7 mouse cellular contexts compared by ENCODE assay signal in the genomic region with DNA sequence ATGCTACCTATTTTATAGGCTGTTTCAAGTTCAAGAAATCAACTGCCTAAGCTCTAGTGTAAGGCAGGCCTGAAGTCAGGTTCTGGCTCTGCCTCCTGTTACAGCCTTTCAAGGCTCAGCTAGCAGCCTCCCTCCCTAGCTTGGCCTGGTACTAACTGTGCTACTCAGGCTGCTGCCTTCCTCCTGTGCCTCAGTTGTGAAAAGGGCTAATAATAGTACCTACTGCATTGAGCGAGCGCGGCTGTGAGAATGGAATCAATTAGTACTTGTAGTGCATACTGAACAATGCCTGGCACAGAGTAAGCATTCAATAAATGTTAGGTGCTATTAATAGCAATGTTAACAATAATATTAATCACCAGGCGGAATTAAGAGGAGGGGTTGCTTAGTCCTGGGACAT. TPM values are rescaled to one million over a fixed set of nuclear protein-coding genes. Genes with fewer than 3 reads are reported as not detected.
DNase-seq lines count a peak whose midpoint lies in the region; ATAC-seq and TF ChIP-seq lines count a peak whose summit lies in the region.

No protein-coding gene starts in this region.

- H3K9me3 ChIP-seq in lung, embryonic 14.5 days (ENCODE audit: low read depth, low read length) = no peaks in the 10 kb centered on the region
- no peaks in the 10 kb centered on the region for H3K9me3 ChIP-seq in forebrain, embryonic 12.5 days
- H3K9me3 ChIP-seq in hindbrain, embryonic 12.5 days (replicated peaks) = no peaks in the 10 kb centered on the region
- H3K9me3 ChIP-seq in midbrain, embryonic 11.5 days (ENCODE audit: control insufficient read depth, low read length) = no peaks in the 10 kb centered on the region

- peak overlapping the region; percentile 24; the same call in 1 of the 2 replicates for H3K4me2 ChIP-seq in lung, embryonic 14.5 days
- H3K4me2 ChIP-seq in forebrain, embryonic 12.5 days = no peak overlapping the region
- no peak overlapping the region for H3K4me2 ChIP-seq in hindbrain, embryonic 12.5 days (replicated peaks)
- H3K4me2 ChIP-seq in midbrain, embryonic 11.5 days = no peak overlapping the region

- WGBS in lung, embryonic 14.5 days = 55% methylated on average over 4 of the region's 4 CpGs
- WGBS in forebrain, embryonic 12.5 days = 51% methylated on average over 4 of the region's 4 CpGs
- whole genome bisulfite sequencing in hindbrain, embryonic 12.5 days = 52% methylated on average over 4 of the region's 4 CpGs
- WGBS in midbrain, embryonic 11.5 days = 67% methylated on average over 4 of the region's 4 CpGs

- no peaks in the 10 kb centered on the region for H3K27me3 ChIP-seq in lung, embryonic 14.5 days (ENCODE audit: insufficient read depth, low read length)
- no peaks in the 10 kb centered on the region for H3K27me3 ChIP-seq in forebrain, embryonic 12.5 days
- no peaks in the 10 kb centered on the region for H3K27me3 ChIP-seq in hindbrain, embryonic 12.5 days
- no peaks in the 10 kb centered on the region for H3K27me3 ChIP-seq in midbrain, embryonic 11.5 days (ENCODE audit: control insufficient read depth, insufficient read depth, low read length)

- no peak overlapping the region for H3K4me3 ChIP-seq in lung, embryonic 14.5 days (ENCODE audit: low read depth, low read length)
- H3K4me3 ChIP-seq in forebrain, embryonic 12.5 days (replicated peaks) = no peak overlapping the region
- H3K4me3 ChIP-seq in hindbrain, embryonic 12.5 days = no peak overlapping the region
- no peak overlapping the region for H3K4me3 ChIP-seq in midbrain, embryonic 11.5 days (ENCODE audit: low read depth, low read length)

- peaks cover 42% of the 10 kb centered on the region for H3K4me1 ChIP-seq in lung, embryonic 14.5 days (ENCODE audit: insufficient read depth)
- H3K4me1 ChIP-seq in forebrain, embryonic 12.5 days = peaks cover 60% of the 10 kb centered on the region
- H3K4me1 ChIP-seq in hindbrain, embryonic 12.5 days = peaks cover 58% of the 10 kb centered on the region
- peaks cover 17% of the 10 kb centered on the region for H3K4me1 ChIP-seq in midbrain, embryonic 11.5 days (ENCODE audit: control insufficient read depth, insufficient read depth, low read length)

- no peak for ATAC-seq in lung, embryonic 14.5 days (ENCODE audit: insufficient read depth)
- ATAC-seq in forebrain, embryonic 12.5 days (ENCODE audit: low FRiP score) = no peak
- 0 out of 2 replicates have a peak, but pooled peaks have one; percentile 7 for ATAC-seq in hindbrain, embryonic 12.5 days (ENCODE audit: low FRiP score)
- ATAC-seq in midbrain, embryonic 11.5 days (ENCODE audit: low FRiP score) = 0 out of 2 replicates have a peak, but pooled peaks have one; percentile 16
- no peak for ATAC-seq in erythroid progenitor cell, adult 5-6 weeks (replicated peaks; ENCODE audit: low FRiP score, poor library complexity, severe bottlenecking)

- H3K9ac ChIP-seq in lung, embryonic 14.5 days = no peak overlapping the region
- H3K9ac ChIP-seq in forebrain, embryonic 12.5 days = no peak overlapping the region
- H3K9ac ChIP-seq in hindbrain, embryonic 12.5 days = no peak overlapping the region
- no peak overlapping the region for H3K9ac ChIP-seq in midbrain, embryonic 11.5 days (ENCODE audit: low read length)

- DNase-seq in lung, embryonic 14.5 days = no peak
- DNase-seq in lung, postnatal 36 days = no peak
- no peak for DNase-seq in midbrain, embryonic 11.5 days (ENCODE audit: low spot score, missing footprints)
- DNase-seq in retina, embryonic 14.5 days (ENCODE audit: low spot score) = no peak

- peak overlapping the region; percentile 85 for H3K27ac ChIP-seq in lung, embryonic 14.5 days (ENCODE audit: low read depth)
- peak overlapping the region; percentile 54; the same call in 1 of the 2 replicates for H3K27ac ChIP-seq in forebrain, embryonic 12.5 days
- H3K27ac ChIP-seq in hindbrain, embryonic 12.5 days = peak overlapping the region; percentile 60; the same call in 1 of the 2 replicates
- H3K27ac ChIP-seq in midbrain, embryonic 11.5 days (ENCODE audit: low read depth, low read length) = no peak overlapping the region

- peaks cover 15% of the 10 kb centered on the region for H3K36me3 ChIP-seq in lung, embryonic 14.5 days (ENCODE audit: insufficient read depth)
- H3K36me3 ChIP-seq in forebrain, embryonic 12.5 days (replicated peaks) = peaks cover 27% of the 10 kb centered on the region
- H3K36me3 ChIP-seq in hindbrain, embryonic 12.5 days = peaks cover 24% of the 10 kb centered on the region
- peaks cover 5% of the 10 kb centered on the region for H3K36me3 ChIP-seq in midbrain, embryonic 11.5 days (ENCODE audit: control insufficient read depth, insufficient read depth, low read length)

- TF ChIP-seq CTCF in lung, embryonic 14.5 days (IDR thresholded peaks at IDR 0.05; ENCODE audit: low read depth) = no peak

RNA-seq across cellular contexts. Expression of a gene that starts 11.6 kb away (rescaled TPM):
- 102 and 103 TPM in 2 replicates for polyA plus RNA-seq in lung, embryonic 14.5 days (2014; fragmentation: Nextera tagmentation; extraction: Ambion mirVana)
- 159 and 164 TPM in 2 replicates for polyA plus RNA-seq in forebrain, embryonic 12.5 days (2016; fragmentation: Nextera tagmentation; extraction: Ambion mirVana)
- 155 and 166 TPM in 2 replicates for polyA plus RNA-seq in hindbrain, embryonic 12.5 days (2016; fragmentation: Nextera tagmentation; extraction: Ambion mirVana)
- 120 and 125 TPM in 2 replicates for polyA plus RNA-seq in midbrain, embryonic 11.5 days (2014; fragmentation: Nextera tagmentation; extraction: Ambion mirVana)
- 80.9 and 99.1 TPM in 2 replicates for total RNA-seq in erythroid progenitor cell, adult 5-6 weeks (2015; ENCODE audit: low replicate concordance)
- 76.9 and 94.9 TPM in 2 replicates for total RNA-seq in erythroid progenitor cell, adult 5-6 weeks (2017; ENCODE audit: low replicate concordance)

RNA-seq across cellular contexts. Expression of a gene that starts 27.8 kb away (rescaled TPM):
- polyA plus RNA-seq in lung, embryonic 14.5 days (2014; fragmentation: Nextera tagmentation; extraction: Ambion mirVana) = 126 and 128 TPM in 2 replicates
- 133 and 156 TPM in 2 replicates for polyA plus RNA-seq in forebrain, embryonic 12.5 days (2016; fragmentation: Nextera tagmentation; extraction: Ambion mirVana)
- 81.5 and 87.9 TPM in 2 replicates for polyA plus RNA-seq in hindbrain, embryonic 12.5 days (2016; fragmentation: Nextera tagmentation; extraction: Ambion mirVana)
- 166 and 187 TPM in 2 replicates for polyA plus RNA-seq in midbrain, embryonic 11.5 days (2014; fragmentation: Nextera tagmentation; extraction: Ambion mirVana)
- 326 and 338 TPM in 2 replicates for total RNA-seq in erythroid progenitor cell, adult 5-6 weeks (2015; ENCODE audit: low replicate concordance)
- 393 and 412 TPM in 2 replicates for total RNA-seq in erythroid progenitor cell, adult 5-6 weeks (2017; ENCODE audit: low replicate concordance)

Comparison
In these comparisons a context has a peak if more than half of its experiments do, and no peak if none do; other contexts are left out.
1. ATAC-seq: peak in hindbrain, embryonic 12.5 days (single experiment) and midbrain, embryonic 11.5 days (single experiment); none in lung, embryonic 14.5 days (single experiment), forebrain, embryonic 12.5 days (single experiment) and erythroid progenitor cell, adult 5-6 weeks (single experiment).